Mouse (Mus musculus): ENCODE measurements around the gene Fam227a. TPM values are rescaled to one million over a fixed set of nuclear protein-coding genes. Genes with fewer than 3 reads are reported as not detected.
A peak's percentile ranks its signal among the peaks of the same experiment; 100 is the strongest.

Gene Fam227a
- total RNA-seq, 2 experiments from 2014 or later: 10.2 to 11.0 TPM

- DNase-seq (ENCODE audit: low spot score in 2 of 2): no peak
Observed at GRCm38 (mm10) chr15:79617135-79617534, 41.6 kb downstream of the Fam227a start.

GRCm38 (mm10) chr15:79616729-79617128 lies 42.0 kb downstream of the Fam227a start:
- DNase-seq (ENCODE audit: low spot score in 2 of 2): no peak

GRCm38 (mm10) chr15:79615501-79615900 lies 43.3 kb downstream of the Fam227a start:
- no peak for DNase-seq (ENCODE audit: low spot score in 2 of 2)

GRCm38 (mm10) chr15:79609226-79609625 lies 49.5 kb downstream of the Fam227a start:
- DNase-seq (ENCODE audit: low spot score in 2 of 2): no peak

GRCm38 (mm10) chr15:79608214-79608613 lies 50.5 kb downstream of the Fam227a start:
- no peak for DNase-seq (ENCODE audit: low spot score in 2 of 2)

- peak in 1 of 2 experiments; percentile 32 for DNase-seq (ENCODE audit: low spot score in 2 of 2)
Observed at GRCm38 (mm10) chr15:79607757-79608156, 51.0 kb downstream of the Fam227a start.

- peak in 1 of 2 experiments; percentile 31 for DNase-seq (ENCODE audit: low spot score in 2 of 2)
Observed at GRCm38 (mm10) chr15:79606161-79606560, 52.6 kb downstream of the Fam227a start.

- DNase-seq (ENCODE audit: low spot score in 2 of 2): no peak
Observed at GRCm38 (mm10) chr15:79604990-79605665, 53.6 kb downstream of the Fam227a start, which contains the start of gene Dmc1. TSS of gene Dmc1 (minus strand) at chr15:79605109.

GRCm38 (mm10) chr15:79600176-79600575 lies 58.6 kb downstream of the Fam227a start:
- peak in 1 of 2 experiments; percentile 32 for DNase-seq (ENCODE audit: low spot score in 2 of 2)

GRCm38 (mm10) chr15:79598715-79599114 lies 60.0 kb downstream of the Fam227a start:
- DNase-seq (ENCODE audit: low spot score in 2 of 2): no peak

GRCm38 (mm10) chr15:79581581-79581980 lies 77.2 kb downstream of the Fam227a start:
- no peak for DNase-seq (ENCODE audit: low spot score in 2 of 2)

GRCm38 (mm10) chr15:79577671-79578426 lies 80.9 kb downstream of the Fam227a start:
- DNase-seq (ENCODE audit: low spot score in 2 of 2): no peak

GRCm38 (mm10) chr15:79576947-79577346 lies 81.8 kb downstream of the Fam227a start:
- no peak for DNase-seq (ENCODE audit: low spot score in 2 of 2)

- no peak for DNase-seq (ENCODE audit: low spot score in 2 of 2)
Observed at GRCm38 (mm10) chr15:79575543-79576222, 83.1 kb downstream of the Fam227a start.

GRCm38 (mm10) chr15:79562417-79562816 lies 96.3 kb downstream of the Fam227a start:
- DNase-seq (ENCODE audit: low spot score in 2 of 2): peak in 1 of 2 experiments; percentile 29

- DNase-seq (ENCODE audit: low spot score in 2 of 2): no peak
Observed at GRCm38 (mm10) chr15:79559649-79560048, 99.1 kb downstream of the Fam227a start.

Small RNA genes within 50 kb of the gene (microRNA-seq; reads per million reads assigned to microRNA genes)
- 0 reads per million in 2 experiments for gene Gm27903

Other genes starting within 250 kb of the Fam227a start
- gene Csnk1e, start 203.4 kb downstream of the Fam227a start, total RNA-seq (2021): 100 to 1,000 TPM; 139 to 147 TPM
- 10 to 100 TPM; 69.2 to 72.7 TPM for gene Kcnj4, start 153.7 kb downstream of the Fam227a start, total RNA-seq (2021)
- 1 to 10 TPM; 1.4 to 1.8 TPM for gene Kdelr3, start 142.5 kb downstream of the Fam227a start, total RNA-seq (2021)
- 100 to 1,000 TPM; 353 to 381 TPM for gene Ddx17, start 112.2 kb downstream of the Fam227a start, total RNA-seq (2021)
- 1 to 10 TPM in 1 of 2 experiments, under 1 TPM in 1; 0.29 to 1.7 TPM for gene Dmc1, start 53.8 kb downstream of the Fam227a start, total RNA-seq (2021)
- 10 to 100 TPM; 57.0 to 59.9 TPM for gene Cby1, start 243 bp upstream of the Fam227a start, total RNA-seq (2021)
- gene Tomm22, start 11.9 kb upstream of the Fam227a start, total RNA-seq (2021): 100 to 1,000 TPM; 103 TPM
- gene Josd1, start 29.0 kb upstream of the Fam227a start, total RNA-seq (2021): 10 to 100 TPM; 46.2 to 46.4 TPM
- 10 to 100 TPM; 43.3 to 44.1 TPM for gene Gtpbp1, start 31.9 kb upstream of the Fam227a start, total RNA-seq (2021)
- gene Sun2, start 83.6 kb upstream of the Fam227a start, total RNA-seq (2021): 10 to 100 TPM; 18.5 to 23.3 TPM
- 10 to 100 TPM; 41.1 TPM for gene Dnal4, start 118.9 kb upstream of the Fam227a start, total RNA-seq (2021)
- 100 to 1,000 TPM; 878 to 953 TPM for gene Nptxr, start 145.8 kb upstream of the Fam227a start, total RNA-seq (2021)
- 10 to 100 TPM; 21.9 to 36.2 TPM for gene Npcd, start 175.3 kb upstream of the Fam227a start, total RNA-seq (2021)
- gene Cbx6, start 175.7 kb upstream of the Fam227a start, total RNA-seq (2021): 100 to 1,000 TPM; 389 to 413 TPM
- gene Apobec3, start 232.7 kb upstream of the Fam227a start, total RNA-seq (2021): 1 to 10 TPM; 6.1 to 6.4 TPM